Mouse (Mus musculus) erythroblast, embryonic 14.5 days (primary cell): ENCODE results near the gene Tie1. TPM values are rescaled to one million over a fixed set of nuclear protein-coding genes. Genes with fewer than 3 reads are reported as not detected.

Experiments
- H3K27me3 ChIP-seq: 2 replicates; pipeline ENCODE4 v1.6.1; 2012; ENCODE audit warnings: inconsistent platforms; ENCODE audit not compliant: control insufficient read depth
- H3K36me3 ChIP-seq: 2 replicates; pipeline ENCODE4 v1.6.1; 2012; ENCODE audit warnings: mild to moderate bottlenecking, inconsistent platforms; ENCODE audit not compliant: control insufficient read depth
- H3K4me1 ChIP-seq: 2 replicates; pipeline ENCODE4 v1.6.1; 2012; ENCODE audit warnings: inconsistent platforms; ENCODE audit not compliant: control insufficient read depth
- H3K4me3 ChIP-seq: replicated peaks from 2 replicates; pipeline ENCODE3; 2012; ENCODE audit warnings: moderate library complexity, mild to moderate bottlenecking, inconsistent platforms
- H3K9me3 ChIP-seq: 2 replicates; pipeline ENCODE4 v1.6.1; 2012; ENCODE audit warnings: low read length, inconsistent platforms, mixed read lengths; ENCODE audit not compliant: control insufficient read depth
- GATA1 ChIP-seq: IDR thresholded peaks from 2 replicates; pipeline ENCODE4 v1.6.1; 2012; ENCODE audit warnings: low read length, inconsistent platforms, mixed read lengths
- TAL1 ChIP-seq: IDR thresholded peaks from 3 replicates; pipeline ENCODE4 v1.6.1; 2012; ENCODE audit warnings: low read length, inconsistent platforms, mixed read lengths
- polyA plus RNA-seq: library from polyadenylated mRNA; stranded (reverse); fragments of >175 nt; gene quantifications from 2 replicates; pipeline ENCODE4 v1.2.3, GENCODE M21; 2012

The Tie1 gene
- polyA plus RNA-seq, 1 experiment, result 0.08 TPM

GRCm38 (mm10) chr4:118427768-118428451 is 62.0 kb downstream of the Tie1 start, which contains the start of gene Elovl1:
Elovl1 (plus strand) TSS chr4:118428093.
- Histone ChIP-seq H3K36me3 (peaks cover 63% of the 10 kb centered on the region), H3K4me1 (peaks cover 97% of the 10 kb centered on the region), H3K4me3 (peak within 1 kb of the TSS; percentile 84), H3K27me3 (no peaks in the 10 kb centered on the region), H3K9me3 (no peaks in the 10 kb centered on the region)
- TF ChIP-seq TAL1, result no peak
- TF ChIP-seq GATA1, result no peak

DNA sequence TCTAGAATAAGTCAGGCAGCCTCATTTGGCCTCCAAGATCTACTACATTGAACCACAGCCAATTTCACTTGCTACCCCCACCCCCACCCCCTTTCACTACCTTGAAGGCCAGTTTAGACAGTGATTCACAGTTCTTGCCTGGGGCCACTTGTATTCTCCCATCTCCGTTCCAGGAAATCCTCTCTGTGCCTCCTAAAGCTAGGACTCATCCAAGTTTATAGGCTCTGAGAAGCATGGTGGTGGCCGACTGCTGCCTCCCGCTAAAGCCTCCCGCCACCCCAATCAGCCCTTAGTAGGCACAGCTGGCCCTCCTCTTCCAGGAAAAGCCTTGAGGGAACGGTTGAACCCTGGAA is 62.5 kb downstream of the Tie1 start:
- Histone ChIP-seq H3K4me1 (peaks cover 92% of the 10 kb centered on the region), H3K36me3 (peaks cover 57% of the 10 kb centered on the region), H3K4me3 (peak overlapping the region; percentile 84), H3K27me3 (no peaks in the 10 kb centered on the region), H3K9me3 (no peaks in the 10 kb centered on the region)
- TF ChIP-seq TAL1 (no peak), GATA1 (no peak)

GRCm38 (mm10) chr4:118425374-118425773 is 64.5 kb downstream of the Tie1 start:
- Histone ChIP-seq H3K27me3 (no peaks in the 10 kb centered on the region), H3K36me3 (peaks cover 51% of the 10 kb centered on the region), H3K9me3 (no peaks in the 10 kb centered on the region), H3K4me1 (peaks cover 76% of the 10 kb centered on the region), H3K4me3 (no peak overlapping the region)
- no peak for TF ChIP-seq GATA1
- TF ChIP-seq TAL1, result no peak

DNA sequence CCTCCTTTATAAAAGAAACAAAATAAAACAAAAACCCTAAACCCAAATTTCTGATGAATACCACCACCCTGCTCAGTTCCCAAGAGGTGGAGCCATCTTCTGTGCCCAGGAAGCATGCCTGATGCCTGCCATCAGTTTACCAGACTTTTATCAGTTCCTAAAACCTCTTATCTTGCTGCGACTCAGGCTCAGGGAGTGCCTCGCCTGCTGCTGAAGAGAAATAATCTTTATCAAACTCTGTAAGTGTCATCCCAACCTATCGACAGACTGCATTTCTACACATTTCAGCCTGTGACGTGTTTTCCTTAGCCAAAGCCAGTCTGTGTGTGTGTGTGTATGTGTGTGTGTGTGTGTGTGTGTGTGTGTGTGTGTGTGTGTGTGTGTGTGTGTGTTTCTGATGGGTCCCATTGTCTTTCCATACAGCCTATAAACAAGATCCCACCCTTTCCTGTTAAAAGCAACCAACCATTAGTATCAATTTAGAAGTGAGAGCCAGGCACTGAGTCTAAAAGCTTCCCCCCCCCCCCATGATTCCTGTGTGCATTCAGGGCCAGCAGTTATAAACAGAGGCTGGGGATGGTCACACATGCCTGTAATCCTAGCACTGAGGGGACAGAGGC is 65.2 kb downstream of the Tie1 start:
- no peaks in the 10 kb centered on the region for H3K9me3 ChIP-seq
- peaks cover 74% of the 10 kb centered on the region for H3K4me1 ChIP-seq
- no peaks in the 10 kb centered on the region for H3K27me3 ChIP-seq
- peak overlapping the region; percentile 8 for H3K4me3 ChIP-seq
- TF ChIP-seq TAL1, result peak; percentile 60
- peak; percentile 92 for TF ChIP-seq GATA1
- H3K36me3 ChIP-seq, result peaks cover 51% of the 10 kb centered on the region

- TF ChIP-seq TAL1 (no peak), GATA1 (no peak)
- peaks cover 66% of the 10 kb centered on the region for H3K36me3 ChIP-seq
- no peaks in the 10 kb centered on the region for H3K9me3 ChIP-seq
- peaks cover 46% of the 10 kb centered on the region for H3K4me1 ChIP-seq
- H3K27me3 ChIP-seq, result no peaks in the 10 kb centered on the region
- H3K4me3 ChIP-seq, result no peak overlapping the region
Observed at GRCm38 (mm10) chr4:118421384-118421783, 68.5 kb downstream of the Tie1 start.

Other genes starting within 250 kb of the Tie1 start
- gene Ptprf, start 198.7 kb downstream of the Tie1 start, polyA plus RNA-seq, result 0.01 and 0.02 TPM in 2 replicates
- gene Szt2, start 80.8 kb downstream of the Tie1 start, polyA plus RNA-seq, result 8.5 and 9.3 TPM in 2 replicates
- gene Med8, start 80.7 kb downstream of the Tie1 start, polyA plus RNA-seq, result 6.4 and 8.6 TPM in 2 replicates
- gene Elovl1, start 62.0 kb downstream of the Tie1 start, polyA plus RNA-seq, result 8.2 and 9.2 TPM in 2 replicates
- 24.8 and 31.7 TPM in 2 replicates for gene Cdc20, start 52.7 kb downstream of the Tie1 start, polyA plus RNA-seq
- gene Mpl, start 32.5 kb downstream of the Tie1 start, polyA plus RNA-seq, result 0.11 and 0.13 TPM in 2 replicates
- gene 2610528J11Rik, start 36.9 kb upstream of the Tie1 start, polyA plus RNA-seq, result 0.05 TPM in 1 of 2 replicates, not detected in the other
- gene Tmem125, start 54.0 kb upstream of the Tie1 start, polyA plus RNA-seq, result not detected in 2 replicates
- 0.17 and 0.32 TPM in 2 replicates for gene Cfap57, start 130.7 kb upstream of the Tie1 start, polyA plus RNA-seq
- 0.83 and 1.8 TPM in 2 replicates for gene Ebna1bp2, start 130.7 kb upstream of the Tie1 start, polyA plus RNA-seq
- gene Olfr62, start 168.9 kb upstream of the Tie1 start, polyA plus RNA-seq, result not detected in 2 replicates
- not detected in 2 replicates for gene Olfr1342, start 202.7 kb upstream of the Tie1 start, polyA plus RNA-seq
- gene Olfr1341, start 213.5 kb upstream of the Tie1 start, polyA plus RNA-seq, result not detected in 2 replicates
- gene Olfr1340, start 230.1 kb upstream of the Tie1 start, polyA plus RNA-seq, result not detected in 2 replicates
- gene Olfr1339, start 242.1 kb upstream of the Tie1 start, polyA plus RNA-seq, result not detected in 2 replicates